Mouse (Mus musculus) urinary bladder, adult 2 months (tissue): ENCODE measurements around the gene Dock1. TPM values are rescaled to one million over a fixed set of nuclear protein-coding genes. Genes with fewer than 3 reads are reported as not detected.

ENCODE experiments used
- DNase-seq: peaks from one replicate; pipeline ENCODE4 v3.0.0; 2022; ENCODE audit warnings: low spot score
- polyA plus RNA-seq: library from polyadenylated mRNA; depleted of rRNA; stranded (reverse); fragments of >200 nt; gene quantifications from 2 replicates; pipeline ENCODE4 v1.2.3, GENCODE M21; 2012

Gene Dock1
- polyA plus RNA-seq, 1 experiment, result 16.7 TPM

DNA sequence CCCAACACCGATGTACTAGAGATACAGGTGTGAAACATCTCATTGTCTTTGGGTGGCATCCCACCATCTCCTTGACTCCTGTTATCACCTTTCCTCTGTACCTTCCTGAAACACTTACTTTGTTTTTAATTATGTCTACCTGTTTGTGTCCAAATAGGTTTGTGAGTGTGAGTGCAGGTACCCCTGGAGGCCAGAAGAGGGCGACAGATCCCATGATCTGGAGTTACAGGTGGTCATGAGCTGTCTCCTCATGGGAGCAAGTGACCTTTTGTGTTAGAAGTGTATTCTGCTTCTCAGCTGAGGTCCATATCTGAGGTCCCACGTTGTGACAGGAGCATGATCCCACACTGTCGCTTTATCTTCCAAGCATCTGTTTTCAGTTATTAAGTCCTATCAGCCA lies 290.4 kb downstream of the Dock1 start:
- DNase-seq, result no peak

- DNase-seq, result no peak
Observed at GRCm38 (mm10) chr7:134961608-134962007, 291.2 kb downstream of the Dock1 start.

GRCm38 (mm10) chr7:134990244-134990643 lies 319.8 kb downstream of the Dock1 start:
- DNase-seq, result no peak

DNA sequence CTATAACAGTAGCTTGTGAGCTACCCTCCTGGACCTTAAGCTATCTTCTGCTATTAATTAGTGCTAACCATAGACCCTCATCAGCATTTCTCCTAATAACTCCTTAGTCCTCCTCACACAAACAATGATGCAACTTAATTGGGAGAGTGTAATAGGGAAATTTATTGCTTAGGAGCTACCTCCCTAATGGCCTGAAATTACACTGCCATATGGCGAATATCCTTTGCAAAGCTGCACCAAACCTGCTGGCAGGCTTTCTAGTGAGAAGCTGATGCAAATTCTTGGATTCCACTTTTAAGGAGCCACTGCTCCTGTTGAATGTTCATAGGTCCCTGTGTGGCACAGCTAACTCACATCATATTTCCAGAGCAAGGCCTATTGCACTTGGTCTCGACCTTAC lies 320.5 kb downstream of the Dock1 start:
- no peak for DNase-seq

DNA sequence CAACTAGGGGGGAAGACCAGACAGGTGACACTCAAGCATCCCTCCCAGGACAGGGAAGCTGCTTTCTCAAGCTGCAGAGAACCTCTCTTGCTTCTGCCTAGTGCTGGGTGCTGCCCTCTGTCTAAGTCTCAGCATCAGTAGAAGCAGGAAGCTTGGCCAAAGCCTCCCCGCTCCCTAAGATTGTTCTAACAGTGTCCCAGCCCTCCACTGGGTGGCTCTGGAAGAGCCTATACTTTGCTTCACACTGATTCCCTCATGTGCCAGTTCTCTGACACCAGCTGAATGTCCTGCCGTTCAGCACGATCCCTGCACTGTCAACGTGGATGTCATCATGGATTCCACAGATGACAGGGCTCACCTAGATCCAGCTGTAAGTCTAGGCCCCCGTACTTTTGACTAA lies 324.5 kb downstream of the Dock1 start:
- no peak for DNase-seq

GRCm38 (mm10) chr7:135002216-135002615 lies 331.8 kb downstream of the Dock1 start:
- DNase-seq, result no peak

DNA sequence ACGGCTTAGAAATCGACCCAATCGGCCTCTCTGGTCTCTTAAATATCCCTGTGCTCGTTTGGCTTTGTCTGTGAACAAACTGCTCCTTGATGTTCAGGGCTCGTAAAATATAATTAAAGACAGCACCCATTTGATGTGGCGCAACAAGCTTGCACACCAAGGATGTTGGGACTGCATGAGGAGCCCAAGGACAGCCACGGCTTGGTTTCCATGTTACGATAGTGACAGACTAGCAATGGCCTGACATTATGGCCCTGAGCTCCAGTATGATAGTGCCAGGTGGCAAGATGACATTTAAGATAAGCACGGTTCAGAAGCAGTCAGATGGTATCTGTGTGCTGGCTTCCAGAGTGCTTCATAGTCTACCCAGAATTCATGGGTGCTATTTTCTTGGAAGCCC lies 332.4 kb downstream of the Dock1 start:
- DNase-seq, result no peak

GRCm38 (mm10) chr7:135005964-135006560 lies 335.6 kb downstream of the Dock1 start:
- no peak for DNase-seq

- DNase-seq, result no peak
Observed at GRCm38 (mm10) chr7:135008021-135008420, 337.6 kb downstream of the Dock1 start.

- DNase-seq, result no peak
Observed at GRCm38 (mm10) chr7:135010997-135011396, 340.5 kb downstream of the Dock1 start.

GRCm38 (mm10) chr7:135017531-135017930 lies 347.1 kb downstream of the Dock1 start:
- no peak for DNase-seq

- DNase-seq, result no peak
Observed at GRCm38 (mm10) chr7:135020762-135021161, 350.3 kb downstream of the Dock1 start.

DNA sequence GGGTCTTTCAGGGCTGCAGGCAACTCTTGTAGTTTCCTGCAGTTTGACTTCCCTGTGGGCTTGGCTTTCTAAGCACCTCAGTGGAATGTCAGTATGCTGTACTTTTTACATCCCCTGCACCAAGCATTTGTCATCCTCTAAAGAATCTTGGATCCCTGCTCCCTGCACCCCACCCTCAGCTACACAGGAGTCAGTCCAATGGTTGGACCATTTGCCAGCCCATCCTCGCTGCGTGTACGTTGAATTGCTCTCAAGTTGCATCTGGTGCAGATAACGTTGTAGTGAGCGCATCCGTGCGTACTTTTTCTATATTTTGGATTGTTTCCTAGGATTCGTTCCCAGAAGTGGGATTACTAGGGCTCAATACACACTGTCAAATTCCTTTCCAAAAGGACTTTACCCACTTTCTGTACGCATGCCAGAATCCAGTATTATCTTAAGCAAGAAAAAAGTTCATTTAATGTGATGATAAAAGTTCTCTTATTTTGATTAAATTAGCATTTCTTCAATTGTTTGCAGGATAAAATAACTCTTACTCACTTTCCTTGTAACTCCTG lies 351.2 kb downstream of the Dock1 start:
- no peak for DNase-seq

GRCm38 (mm10) chr7:135024531-135024930 lies 354.1 kb downstream of the Dock1 start:
- no peak for DNase-seq

DNA sequence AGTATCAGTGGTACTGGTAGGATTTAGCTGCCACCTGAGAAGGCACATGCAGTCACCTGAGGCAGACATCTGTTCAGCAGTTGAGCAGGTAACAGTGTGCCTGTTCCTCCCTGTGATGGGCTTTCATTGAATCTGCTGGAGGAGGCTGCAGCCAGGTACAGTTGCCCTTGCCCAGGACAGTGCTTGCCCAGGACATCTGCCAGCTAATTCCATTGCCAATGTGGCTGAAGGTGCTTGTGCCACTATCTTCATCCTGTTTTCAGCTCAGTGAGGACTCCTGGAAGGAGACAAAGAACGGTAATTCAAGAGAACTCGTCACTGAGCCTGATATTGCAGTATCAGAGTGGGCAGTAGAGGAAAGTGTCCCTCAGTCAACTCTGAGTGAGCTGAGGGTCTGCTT lies 358.3 kb downstream of the Dock1 start:
- DNase-seq, result no peak

DNA sequence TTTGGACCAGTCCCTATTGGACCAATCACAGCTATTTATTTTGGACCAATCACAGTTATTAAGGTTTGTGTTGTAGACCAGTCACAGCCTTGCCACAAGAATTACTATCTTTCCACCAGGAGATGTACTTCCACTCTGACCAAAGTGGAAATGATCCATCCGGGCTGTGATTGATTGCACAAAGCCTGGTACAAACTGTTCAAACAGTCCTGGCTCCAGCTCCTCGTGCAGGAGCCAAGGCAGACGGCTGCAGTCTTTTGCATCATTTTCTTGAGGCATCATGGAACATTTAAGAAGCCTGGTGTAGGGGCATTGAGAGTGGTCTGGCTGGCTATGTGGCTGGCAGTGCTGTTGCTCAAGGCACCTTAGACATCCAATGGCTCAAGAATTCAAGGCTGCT lies 358.7 kb downstream of the Dock1 start:
- no peak for DNase-seq

- DNase-seq, result no peak
Observed at GRCm38 (mm10) chr7:135031466-135031865, 361.0 kb downstream of the Dock1 start.

GRCm38 (mm10) chr7:135034811-135035210 lies 364.4 kb downstream of the Dock1 start:
- DNase-seq, result no peak

DNA sequence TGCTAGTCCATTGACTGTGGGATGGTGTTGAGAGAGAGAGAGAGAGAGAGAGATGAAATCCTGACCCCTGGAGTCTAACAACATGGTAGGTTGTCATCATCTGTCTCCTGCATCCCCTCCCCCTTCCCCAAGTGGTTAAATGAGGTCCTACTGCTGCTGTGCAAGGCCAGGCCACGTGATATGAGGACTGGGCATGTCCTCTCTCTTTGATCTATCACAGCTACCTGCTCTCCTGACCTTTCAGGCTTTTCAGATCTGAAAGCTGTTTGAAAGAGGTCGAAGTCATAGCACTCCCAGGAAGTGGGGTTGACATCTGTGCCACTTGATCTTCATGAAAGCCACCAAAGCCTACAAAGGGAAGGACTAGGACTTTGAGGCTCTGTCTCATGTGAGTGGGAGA lies 365.2 kb downstream of the Dock1 start:
- no peak for DNase-seq

DNA sequence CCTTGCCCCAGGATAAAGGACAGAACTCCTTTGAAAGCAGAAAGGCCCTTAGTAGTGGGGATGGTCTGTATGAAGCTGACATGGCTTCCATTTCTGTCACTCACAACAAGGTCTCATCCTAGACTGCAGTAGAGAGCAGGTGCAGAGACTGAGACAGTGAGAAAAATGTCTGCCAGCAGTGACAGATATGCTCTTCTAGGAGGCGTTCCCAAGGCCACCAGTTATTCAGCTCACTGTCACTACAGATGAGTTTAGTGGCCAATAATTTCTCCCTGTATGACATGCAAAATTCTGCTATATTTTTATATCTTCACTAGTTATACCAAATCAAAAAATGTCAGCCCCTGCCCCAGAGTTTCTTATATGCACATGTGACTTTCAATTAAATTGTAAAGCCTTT lies 368.5 kb downstream of the Dock1 start:
- DNase-seq, result no peak

DNA sequence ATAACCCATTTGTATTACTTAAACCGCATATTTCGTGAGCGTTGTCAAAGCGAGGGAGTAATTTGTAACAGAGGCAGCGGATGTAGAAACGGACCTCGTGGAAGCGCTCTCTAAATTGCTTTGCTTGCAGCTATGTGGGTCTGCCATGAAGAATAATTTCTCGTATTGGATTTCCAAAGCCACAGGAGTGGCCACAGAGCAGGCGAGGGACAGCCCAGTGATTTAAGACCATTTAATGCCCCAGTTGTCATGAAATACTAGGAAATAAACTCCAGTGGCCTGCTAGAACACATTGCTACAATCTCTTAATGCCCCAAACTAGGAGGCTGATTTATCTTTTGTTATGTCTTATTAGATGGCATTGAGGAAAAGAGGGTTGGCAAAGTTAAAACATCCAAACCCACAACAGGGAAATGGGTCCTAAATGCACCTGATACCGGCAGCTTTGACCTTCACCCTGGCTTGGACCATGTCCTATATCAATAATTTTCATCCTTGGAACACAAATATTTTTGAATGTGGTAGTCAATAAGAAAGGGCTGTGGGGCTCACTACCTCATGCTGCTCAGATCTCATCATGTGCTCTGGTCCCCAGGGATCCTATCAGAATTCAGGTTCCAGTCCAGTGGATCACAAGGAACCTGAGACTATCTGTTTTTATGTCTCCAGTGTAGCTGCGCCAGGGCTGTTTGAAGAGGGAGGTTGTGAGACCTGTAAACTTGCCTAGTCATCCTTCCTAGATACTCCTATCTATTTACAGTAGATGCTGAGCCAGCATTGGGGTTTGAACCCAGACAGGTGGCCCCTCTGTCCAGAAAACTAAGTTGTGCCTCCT lies 373.7 kb downstream of the Dock1 start:
- no peak for DNase-seq

- no peak for DNase-seq
Observed at GRCm38 (mm10) chr7:135049416-135049815, 379.0 kb downstream of the Dock1 start.

DNA sequence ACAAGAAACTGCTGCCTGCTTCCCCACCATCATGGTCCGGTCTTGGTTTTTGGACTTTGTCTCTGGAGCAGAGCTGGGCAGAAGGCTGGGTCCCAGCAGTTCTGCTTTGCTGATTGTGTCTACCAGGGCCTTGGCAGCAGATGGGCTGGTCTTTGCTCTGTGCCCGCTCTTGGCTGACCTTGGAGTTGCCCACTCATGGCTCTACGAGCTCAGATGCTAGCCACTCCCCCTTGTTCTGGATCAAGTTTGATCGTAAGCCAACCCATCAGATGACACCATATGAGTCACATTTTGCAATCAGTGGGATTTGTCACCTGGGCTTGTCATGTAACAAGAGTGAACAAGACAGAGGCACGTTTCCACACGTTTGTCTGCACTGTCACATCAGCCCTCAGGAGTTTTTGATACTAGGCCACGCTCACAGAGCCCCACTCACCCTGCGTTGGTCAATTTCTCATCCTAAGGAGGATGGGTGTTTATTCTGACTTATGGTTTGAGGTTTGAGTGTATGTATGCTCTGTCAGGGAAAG lies 382.8 kb downstream of the Dock1 start:
- no peak for DNase-seq
